Mouse (Mus musculus): Measurements from ENCODE around the gene Banp.

DNA sequence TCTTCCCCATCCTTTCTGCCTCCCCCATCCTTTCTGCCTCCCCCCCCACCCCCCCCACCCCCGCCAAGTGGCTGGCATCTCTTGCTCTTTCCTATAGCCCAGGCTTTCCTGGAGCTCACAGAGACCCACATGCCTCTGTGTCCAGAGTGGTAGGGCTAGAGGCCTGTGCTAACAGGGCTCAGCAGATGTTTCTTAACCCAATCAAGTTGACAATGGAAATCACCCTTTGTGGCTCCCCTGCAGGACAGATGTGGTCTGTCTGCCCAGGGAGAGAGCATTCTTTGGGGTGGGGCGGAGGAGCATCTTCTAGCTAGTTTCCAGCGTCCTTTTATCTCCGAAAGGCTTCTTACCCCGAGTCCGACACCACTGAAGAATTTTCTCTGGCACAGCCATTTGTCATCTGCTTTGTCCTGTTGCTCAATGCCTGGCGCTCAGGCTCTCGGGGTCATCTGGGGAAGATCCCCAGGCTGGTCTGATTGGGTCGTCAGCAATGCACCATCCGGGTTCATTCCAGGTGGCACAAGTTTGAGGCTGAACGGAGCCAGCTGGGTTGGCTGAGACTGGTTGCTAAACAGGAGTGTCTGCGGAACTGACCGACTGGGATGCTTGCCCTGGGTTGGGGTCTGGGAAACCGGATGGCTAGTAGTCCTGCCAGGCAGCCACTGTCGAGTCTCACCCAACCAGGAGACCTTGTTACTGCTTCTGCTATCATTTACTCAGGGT lies 118.4 kb downstream of the Banp start:
- TF ChIP-seq HCFC1 (IDR thresholded peaks at IDR 0.05; ENCODE audit: borderline replicate concordance, insufficient read depth, low read length): no peak
- no peak for TF ChIP-seq ZNF384 (IDR thresholded peaks at IDR 0.05; ENCODE audit: low read depth, low read length)
- no peak for TF ChIP-seq CHD2 (IDR thresholded peaks at IDR 0.05; ENCODE audit: low read depth, low read length)
- no peak for TF ChIP-seq ZC3H11A (IDR thresholded peaks at IDR 0.05; ENCODE audit: borderline replicate concordance, low read depth, low read length)
- TF ChIP-seq MAFK (IDR thresholded peaks at IDR 0.05; ENCODE audit: insufficient read depth, low read depth, low read length): no peak
